ENCODE assay signal across 10 mouse cellular contexts in the genomic region with DNA sequence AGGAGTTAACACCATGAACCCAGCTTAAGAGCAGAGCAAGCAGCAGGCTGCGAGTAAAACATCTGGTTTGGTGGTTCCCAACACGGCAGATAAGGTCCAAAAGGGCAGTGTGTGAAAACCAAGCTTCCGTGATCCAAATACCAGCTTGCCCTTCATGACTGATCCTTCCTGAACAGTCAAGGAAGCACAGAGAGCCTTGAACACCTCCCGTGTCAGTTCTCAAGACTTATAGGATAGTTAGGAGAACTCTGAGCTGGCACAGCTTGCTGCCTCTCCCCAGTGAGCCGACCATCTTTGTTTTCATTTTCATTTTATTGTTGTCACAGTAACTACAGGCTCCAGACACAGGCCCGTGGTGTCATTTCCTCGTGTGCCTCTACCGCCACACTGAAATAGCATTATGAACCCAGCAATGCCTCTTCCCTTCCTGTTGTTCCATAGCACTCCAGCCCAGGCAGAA. TPM values are rescaled to one million over a fixed set of nuclear protein-coding genes. Genes with fewer than 3 reads are reported as not detected.
DNase-seq lines count a peak whose midpoint lies in the region; ATAC-seq and TF ChIP-seq lines count a peak whose summit lies in the region.
"Had no signal": no experiment of that assay in that cellular context is flagged by ENCODE, and none has a peak within 500 bp of the region (broad histone marks: within the 10 kb centered on the region; RNA-seq: fewer than 3 reads in every experiment).

No protein-coding gene starts in this region.

- H3K27ac ChIP-seq in heart, adult 2 months: peak overlapping the region; percentile 97
- H3K27ac ChIP-seq in intestine, embryonic 15.5 days: peak overlapping the region; percentile 44; the same call in 1 of the 2 replicates
- no peak overlapping the region for H3K27ac ChIP-seq in midbrain, postnatal 0 days (ENCODE audit: low read depth, low read length)

- peak; percentile 65; the same call in 1 of the 2 replicates for TF ChIP-seq EP300 in heart, adult 2 months (IDR thresholded peaks at IDR 0.05; ENCODE audit: insufficient read depth, low read depth, low read length)

- 0 out of 2 replicates have a peak overlapping the region, but pooled peaks have one; percentile 3 for H3K4me2 ChIP-seq in intestine, embryonic 15.5 days (replicated peaks)
- H3K4me2 ChIP-seq in midbrain, postnatal 0 days (ENCODE audit: low read depth, low read length, poor library complexity, severe bottlenecking): no peak overlapping the region

- H3K4me3 ChIP-seq in heart, adult 2 months: peak overlapping the region; percentile 48
- H3K4me3 ChIP-seq in intestine, embryonic 15.5 days (replicated peaks): no peak overlapping the region
- H3K4me3 ChIP-seq in midbrain, postnatal 0 days (ENCODE audit: low read depth, low read length): no peak overlapping the region

- peaks cover 10% of the 10 kb centered on the region for H3K79me2 ChIP-seq in heart, adult 2 months (replicated peaks; ENCODE audit: control insufficient read depth, insufficient read depth, low read length)

- peaks cover 33% of the 10 kb centered on the region for H3K4me1 ChIP-seq in heart, adult 2 months (ENCODE audit: control insufficient read depth, insufficient read depth, low read length)
- H3K4me1 ChIP-seq in intestine, embryonic 15.5 days (replicated peaks): no peaks in the 10 kb centered on the region; the same call in 1 of the 2 replicates
- H3K4me1 ChIP-seq in midbrain, postnatal 0 days (ENCODE audit: insufficient read depth, low read length): no peaks in the 10 kb centered on the region

- H3K9ac ChIP-seq in heart, adult 2 months (ENCODE audit: low read depth, low read length): peak overlapping the region; percentile 73
- H3K9ac ChIP-seq in intestine, embryonic 15.5 days: no peak overlapping the region
- H3K9ac ChIP-seq in midbrain, postnatal 0 days (replicated peaks; ENCODE audit: low read length, poor library complexity, severe bottlenecking): no peak overlapping the region

- no peaks in the 10 kb centered on the region for H3K9me3 ChIP-seq in intestine, embryonic 15.5 days
- no peaks in the 10 kb centered on the region for H3K9me3 ChIP-seq in midbrain, postnatal 0 days (ENCODE audit: low read length)
- H3K9me3 ChIP-seq: G1E had no signal

- peak; percentile 37 for DNase-seq in kidney, postnatal 14 days
- no peak for DNase-seq in kidney, adult 11 months
- peak; percentile 61 to 62 for DNase-seq in heart, adult 2 months
- DNase-seq in urinary bladder, postnatal 10 days (ENCODE audit: low spot score): no peak
- DNase-seq in midbrain, postnatal 0 days (ENCODE audit: low spot score): no peak
- DNase-seq in thymus, postnatal 36 days: no peak
- DNase-seq: thymus, postnatal 14 days had no signal

- peaks cover 36% of the 10 kb centered on the region for H3K36me3 ChIP-seq in heart, adult 2 months (ENCODE audit: control insufficient read depth, insufficient read depth, low read length)
- H3K36me3 ChIP-seq in intestine, embryonic 15.5 days: no peaks in the 10 kb centered on the region
- H3K36me3 ChIP-seq in midbrain, postnatal 0 days (ENCODE audit: insufficient read depth, low read length): no peaks in the 10 kb centered on the region
- H3K36me3 ChIP-seq: G1E had no signal

- no peaks in the 10 kb centered on the region for H3K27me3 ChIP-seq in heart, adult 2 months (ENCODE audit: control insufficient read depth, insufficient read depth, low read length)
- H3K27me3 ChIP-seq in intestine, embryonic 15.5 days (replicated peaks): no peaks in the 10 kb centered on the region
- H3K27me3 ChIP-seq in midbrain, postnatal 0 days (ENCODE audit: insufficient read depth, low read length): no peaks in the 10 kb centered on the region

- TF ChIP-seq CTCF in heart, adult 2 months (IDR thresholded peaks at IDR 0.05): no peak
- TF ChIP-seq CTCF in midbrain, postnatal 0 days (IDR thresholded peaks at IDR 0.05): no peak

- ATAC-seq in intestine, embryonic 15.5 days: peak; percentile 35; the same call in 1 of the 2 replicates
- ATAC-seq in neutrophil, adult 5-6 weeks (ENCODE audit: extremely low read depth, insufficient number of reproducible peaks, low FRiP score, poor library complexity, severe bottlenecking): 0 out of 2 replicates have a peak, but pooled peaks have one; percentile 23
- ATAC-seq in midbrain, postnatal 0 days (ENCODE audit: low FRiP score): no peak

- intact Hi-C loops in heart, adult 2 months (cut with DNase I): no loop called here

- 3% methylated on average over 8 of the region's 8 CpGs for WGBS in heart, adult 2 months
- 48% methylated on average over 8 of the region's 8 CpGs for WGBS in intestine, embryonic 15.5 days
- WGBS in midbrain, postnatal 0 days: 70% methylated on average over 8 of the region's 8 CpGs

- TF ChIP-seq POLR2A in heart, adult 2 months (IDR thresholded peaks at IDR 0.05; ENCODE audit: insufficient read depth, low read depth, low read length): peak; percentile 60; the same call in 1 of the 2 replicates

RNA-seq across cellular contexts. Expression of gene Filip1, which starts 42.0 kb away (rescaled TPM):
- 100 to 1,000 TPM in 1 of 2 experiments, 10 to 100 TPM in 1; 91.1 to 126 TPM for total RNA-seq in heart, adult 2 months (2021)
- 18.8 and 31.3 TPM in 2 replicates for polyA plus RNA-seq in heart, adult 2 months (2012; rRNA removed)
- 6.0 and 6.3 TPM in 2 replicates for polyA plus RNA-seq in intestine, embryonic 15.5 days (2015; fragmentation: Nextera tagmentation; extraction: Ambion mirVana)
- 0.12 and 0.47 TPM in 2 replicates for total RNA-seq in neutrophil, adult 5-6 weeks (2017)
- 3.1 and 4.3 TPM in 2 replicates for total RNA-seq in midbrain, postnatal 0 days (2014; rRNA removed)
- 2.8 and 3.6 TPM in 2 replicates for polyA plus RNA-seq in midbrain, postnatal 0 days (2015; fragmentation: Nextera tagmentation; extraction: Ambion mirVana)
- polyA plus RNA-seq: G1E had no signal

Comparison
In these comparisons a context has a peak if more than half of its experiments do, and no peak if none do; other contexts are left out.
1. DNase-seq: peak in kidney, postnatal 14 days (single experiment) and heart, adult 2 months (2 of 2); none in kidney, adult 11 months (single experiment), urinary bladder, postnatal 10 days (single experiment), midbrain, postnatal 0 days (single experiment) and thymus, postnatal 36 days (0 of 2).
2. RNA of gene Filip1, which starts 42.0 kb away (total RNA-seq): 91.1 to 126 TPM in heart, adult 2 months; 3.1 to 4.3 TPM in midbrain, postnatal 0 days and 0.12 to 0.47 TPM in neutrophil, adult 5-6 weeks; every median in the first group is over 10 times any median in the second.